Mouse (Mus musculus): ENCODE data around the gene Sec23a.
"Not testable (repeated sequence)": the region's sequence is repeated elsewhere in the genome, so short reads cannot be mapped to it uniquely, and the experiment has no call there.

Sec23a gene

GRCm38 (mm10) chr12:59011844-59012709 is at the start of gene Sec23a:
TSS of gene Sec23a (minus strand) at chr12:59012017.
- DNase-seq (ENCODE audit: low spot score in 2 of 2) = peak; percentile 96 to 97

DNA sequence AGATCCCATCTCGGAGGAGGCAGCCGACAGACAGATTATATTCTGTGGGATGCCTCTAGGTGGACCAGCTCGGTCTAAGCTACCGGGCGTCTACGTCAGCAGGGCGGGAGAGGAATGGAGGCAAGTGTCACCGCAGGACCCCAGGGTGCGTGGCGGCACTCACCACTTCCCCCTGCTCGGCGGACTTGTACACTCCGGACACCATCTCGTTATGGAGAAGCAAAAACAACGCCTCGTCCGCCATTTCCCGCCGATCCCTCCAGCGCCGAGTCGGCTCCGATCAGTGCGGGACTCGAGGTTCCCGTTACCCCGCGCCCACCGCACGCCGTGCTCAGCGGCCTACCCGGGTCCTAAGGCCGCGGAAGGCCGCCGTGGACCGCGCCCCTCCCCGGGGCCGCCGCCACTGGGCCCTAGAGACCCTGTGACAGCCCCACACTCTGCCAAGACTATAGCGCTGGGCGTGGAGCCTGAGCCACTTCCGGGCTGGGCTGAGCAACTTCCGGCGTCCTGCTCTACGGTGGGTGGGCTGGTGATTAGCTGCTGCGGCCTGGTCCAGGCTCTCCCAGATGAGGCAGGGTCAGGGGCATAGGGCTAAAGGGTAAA is 49.3 kb upstream of the Sec23a start, which contains the start of gene Trappc6b:
TSS of gene Trappc6b (minus strand) at position 480 of the 603 bp plus-strand sequence.
- peak; percentile 80 for DNase-seq (ENCODE audit: low spot score in 2 of 2)

GRCm38 (mm10) chr12:59060322-59060721 is 48.5 kb upstream of the Sec23a start:
- DNase-seq (ENCODE audit: low spot score in 2 of 2) = no peak

DNA sequence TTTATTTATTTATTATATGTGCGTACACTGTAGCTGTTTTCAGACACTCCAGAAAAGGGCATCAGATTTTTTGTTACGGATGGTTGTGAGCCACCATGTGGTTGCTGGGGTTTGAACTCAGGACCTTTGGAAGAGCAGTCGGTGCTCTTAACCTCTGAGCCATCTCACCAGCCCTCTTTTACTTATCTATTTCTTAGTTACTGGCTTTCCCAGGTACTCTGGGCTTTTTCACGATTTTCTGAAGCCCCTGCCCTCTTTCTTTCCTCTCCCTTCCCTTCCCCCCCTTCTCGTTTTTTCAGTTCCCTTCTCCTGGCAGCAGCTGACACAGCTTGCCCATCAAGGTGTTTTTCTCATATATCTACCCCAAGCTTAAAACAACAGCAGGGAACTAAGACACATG is 46.4 kb upstream of the Sec23a start:
- not testable (repeated sequence) for DNase-seq (ENCODE audit: low spot score in 2 of 2)

- no peak for DNase-seq (ENCODE audit: low spot score in 2 of 2)
Observed at GRCm38 (mm10) chr12:59056222-59056621, 44.4 kb upstream of the Sec23a start.

- DNase-seq (ENCODE audit: low spot score in 2 of 2) = no peak
Observed at GRCm38 (mm10) chr12:59055196-59055850, 43.5 kb upstream of the Sec23a start.

- DNase-seq (ENCODE audit: low spot score in 2 of 2) = no peak
Observed at GRCm38 (mm10) chr12:59053976-59054375, 42.2 kb upstream of the Sec23a start.

DNA sequence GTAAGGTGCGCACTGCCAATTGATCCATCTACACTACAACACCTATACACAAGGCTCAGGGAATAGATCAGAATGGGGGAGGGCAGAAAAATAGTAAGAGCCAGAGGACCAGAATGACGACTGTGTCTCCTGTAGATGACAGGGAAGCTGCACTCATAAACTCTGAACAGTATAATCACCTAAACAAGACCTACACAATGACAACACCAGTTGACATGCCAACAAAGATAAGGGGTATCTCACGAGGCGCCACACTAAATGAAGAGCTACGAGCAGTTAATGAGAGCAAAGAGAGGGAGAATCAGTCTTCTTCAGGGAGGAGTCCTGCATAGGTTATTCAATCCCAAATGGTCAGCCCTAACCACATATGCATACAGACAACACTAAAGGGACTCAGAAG is 41.3 kb upstream of the Sec23a start:
- no peak for DNase-seq (ENCODE audit: low spot score in 2 of 2)

DNA sequence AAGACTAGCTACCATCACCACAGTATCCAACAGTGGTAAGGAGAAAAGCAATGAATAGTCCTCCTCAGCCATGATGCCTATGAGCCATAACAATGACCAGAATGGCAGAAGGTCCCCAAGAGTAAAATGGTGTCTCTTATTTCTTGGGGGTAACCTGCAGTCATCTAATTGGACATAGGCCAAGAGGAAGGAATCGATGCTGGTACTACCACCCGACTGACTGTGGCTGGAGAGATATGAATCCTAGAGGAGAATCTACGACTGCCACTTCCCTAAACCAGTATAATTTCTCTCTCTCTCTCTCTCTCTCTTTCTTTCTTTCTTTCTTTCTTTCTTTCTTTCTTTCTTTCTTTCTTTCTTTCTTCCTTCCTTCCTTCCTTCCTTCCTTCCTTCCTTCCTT is 40.7 kb upstream of the Sec23a start:
- DNase-seq (ENCODE audit: low spot score in 2 of 2) = no peak

DNA sequence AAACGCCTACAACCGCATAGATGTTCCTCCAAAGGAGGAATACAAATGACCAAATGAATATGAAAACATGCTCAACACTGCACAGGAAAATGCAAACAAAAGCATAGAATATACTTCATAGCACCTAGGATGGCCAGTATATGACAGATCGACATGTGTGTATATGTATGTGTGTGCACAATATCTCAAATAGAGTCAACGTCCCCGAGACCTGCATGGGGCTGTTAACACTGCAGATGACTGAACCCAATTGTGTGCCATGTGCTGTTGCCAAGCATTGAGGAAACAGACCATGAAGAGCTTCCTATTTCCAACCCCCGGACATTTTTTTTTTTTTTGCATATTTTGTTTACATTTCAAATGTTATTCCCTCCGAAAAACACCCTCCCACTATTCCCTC is 29.0 kb upstream of the Sec23a start:
- no peak for DNase-seq (ENCODE audit: low spot score in 2 of 2)

- no peak for DNase-seq (ENCODE audit: low spot score in 2 of 2)
Observed at GRCm38 (mm10) chr12:59039971-59040844, 28.4 kb upstream of the Sec23a start.

DNA sequence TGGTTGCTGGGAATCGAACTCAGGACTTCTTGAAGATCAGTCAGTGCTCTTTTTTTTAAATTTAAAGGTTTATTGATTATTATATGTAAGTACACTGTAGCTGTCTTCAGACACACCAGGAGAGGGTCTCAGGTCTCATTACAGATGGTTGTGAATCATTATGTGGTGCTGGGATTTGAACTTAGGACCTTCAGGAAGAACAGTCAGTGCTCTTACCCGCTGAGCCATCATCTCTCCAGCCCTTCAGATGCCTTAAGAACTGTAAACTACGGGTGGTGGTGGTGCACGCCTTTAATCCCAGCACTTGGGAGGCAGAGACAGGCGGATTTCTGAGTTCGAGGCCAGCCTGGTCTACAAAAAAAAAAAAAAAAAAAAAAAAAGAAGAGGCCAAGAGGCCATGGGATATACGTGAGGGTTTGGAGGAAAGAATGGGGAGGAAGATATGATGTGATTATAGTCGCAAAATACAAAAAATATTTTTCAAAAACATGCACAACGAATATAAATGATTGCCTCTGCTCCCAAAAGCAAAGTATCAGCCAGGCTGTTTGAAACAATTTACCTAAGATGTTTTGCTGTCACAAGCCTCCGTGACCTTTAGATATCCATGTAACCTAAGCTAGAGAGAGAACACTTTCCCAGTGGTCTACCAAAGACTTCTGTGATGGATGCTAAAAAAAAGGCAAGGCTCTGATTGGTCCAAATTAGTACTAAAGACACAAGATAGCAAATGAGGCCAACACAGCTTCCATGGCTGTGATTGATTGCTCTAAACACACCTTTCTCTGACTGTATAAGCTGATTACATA is 27.5 kb upstream of the Sec23a start:
- DNase-seq (ENCODE audit: low spot score in 2 of 2) = no peak

- DNase-seq (ENCODE audit: low spot score in 2 of 2) = no peak
Observed at GRCm38 (mm10) chr12:59032101-59032500, 20.3 kb upstream of the Sec23a start.

GRCm38 (mm10) chr12:59021306-59021705 is 9.5 kb upstream of the Sec23a start:
- no peak for DNase-seq (ENCODE audit: low spot score in 2 of 2)

- no peak for DNase-seq (ENCODE audit: low spot score in 2 of 2)
Observed at GRCm38 (mm10) chr12:59019891-59020290, 8.1 kb upstream of the Sec23a start.

GRCm38 (mm10) chr12:59017970-59018369 is 6.2 kb upstream of the Sec23a start:
- DNase-seq (ENCODE audit: low spot score in 2 of 2) = no peak

DNA sequence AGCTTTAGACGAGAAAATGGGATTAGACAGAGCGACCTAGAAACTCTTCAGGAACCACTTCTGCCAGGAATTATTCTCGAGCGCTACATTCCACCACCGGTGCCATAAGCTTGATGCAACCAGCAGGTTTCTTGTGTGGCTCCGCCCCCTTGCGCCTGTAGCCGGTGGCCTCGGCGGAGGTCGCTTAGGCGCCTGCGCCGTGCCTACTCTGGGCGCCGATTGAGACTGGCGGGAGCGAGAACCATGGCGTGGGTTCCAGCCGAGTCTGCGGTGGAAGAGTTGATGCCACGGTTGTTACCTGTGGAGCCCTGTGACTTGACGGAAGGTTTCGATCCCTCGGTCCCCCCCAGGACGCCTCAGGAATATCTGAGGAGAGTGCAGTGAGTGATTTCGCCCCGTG is 1.4 kb upstream of the Sec23a start, which contains the start of gene Gemin2:
TSS of gene Gemin2 (plus strand) at position 160 of the 400 bp plus-strand sequence.
- DNase-seq (ENCODE audit: low spot score in 2 of 2) = peak; percentile 86 to 92

DNA sequence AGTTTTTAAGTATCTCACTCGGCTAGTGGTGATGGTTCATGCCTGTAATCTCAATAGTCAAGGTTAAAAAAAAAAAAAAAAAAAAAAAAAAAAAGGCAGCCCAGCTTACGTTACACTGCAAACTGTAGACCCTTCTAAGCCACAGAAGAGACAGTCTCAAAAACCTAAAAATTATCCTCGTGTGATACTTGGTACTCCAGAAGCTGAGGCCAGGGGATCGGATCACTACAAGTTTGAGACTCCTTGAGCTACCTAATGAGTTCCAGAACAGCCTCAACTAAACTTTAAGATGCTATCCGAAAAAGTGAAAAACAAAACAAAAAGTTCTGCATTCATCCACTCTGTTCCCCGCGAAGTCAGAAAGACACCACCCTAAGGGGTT is 884 bp upstream of the Sec23a start:
- no peak for DNase-seq (ENCODE audit: low spot score in 2 of 2)

- DNase-seq (ENCODE audit: low spot score in 2 of 2) = no peak
Observed at GRCm38 (mm10) chr12:59011275-59011843, 458 bp downstream of the Sec23a start.

GRCm38 (mm10) chr12:59010482-59010881 is 1.3 kb downstream of the Sec23a start:
- DNase-seq (ENCODE audit: low spot score in 2 of 2) = no peak

All from frontal cortex, postnatal 36 days (tissue).